Mouse (Mus musculus) intestine, embryonic 16.5 days (tissue): Measurements from ENCODE around the gene Selenbp2. TPM values are rescaled to one million over a fixed set of nuclear protein-coding genes. Genes with fewer than 3 reads are reported as not detected.
A peak's percentile ranks its signal among the peaks of the same experiment; 100 is the strongest.
"Not testable (repeated sequence)": the region's sequence is repeated elsewhere in the genome, so short reads cannot be mapped to it uniquely, and the experiment has no call there.

ENCODE experiments used
- ATAC-seq: fragments of 200-750 bp; cut with Nextera tagmentation; 2 replicates; pipeline ENCODE4 v1.8.0; 2017; ENCODE audit warnings: moderate TSS enrichment, moderate library complexity
- H3K27ac ChIP-seq: fragments of 300-500 bp; sonication (generic); 2 replicates; pipeline ENCODE4 v1.5.1; 2014; ENCODE audit warnings: mild to moderate bottlenecking, low read length
- H3K27me3 ChIP-seq: fragments of 300-500 bp; sonication (generic); replicated peaks from 2 replicates; pipeline ENCODE4 v1.6.1; 2014; ENCODE audit warnings: low read length, control low read depth, mixed read lengths; ENCODE audit not compliant: control insufficient read depth, insufficient read depth
- H3K36me3 ChIP-seq: fragments of 300-500 bp; sonication (generic); 2 replicates; pipeline ENCODE4 v1.6.1; 2014; ENCODE audit warnings: low read length, control low read depth; ENCODE audit not compliant: control insufficient read depth, insufficient read depth
- H3K4me1 ChIP-seq: fragments of 300-500 bp; sonication (generic); 2 replicates; pipeline ENCODE4 v1.6.1; 2014; ENCODE audit warnings: low read length, control low read depth, mixed read lengths; ENCODE audit not compliant: control insufficient read depth, insufficient read depth
- H3K4me2 ChIP-seq: fragments of 300-500 bp; sonication (generic); 2 replicates; pipeline ENCODE4 v1.6.1; 2014; ENCODE audit warnings: low read depth, low read length, control low read depth
- H3K4me3 ChIP-seq: fragments of 300-500 bp; sonication (generic); 2 replicates; pipeline ENCODE4 v1.5.1; 2014; ENCODE audit warnings: mild to moderate bottlenecking, low read length
- H3K9ac ChIP-seq: fragments of 300-500 bp; sonication (generic); 2 replicates; pipeline ENCODE4 v1.6.1; 2014; ENCODE audit warnings: low read depth, low read length
- H3K9me3 ChIP-seq: fragments of 300-500 bp; sonication (generic); 2 replicates; pipeline ENCODE4 v1.6.1; 2016; ENCODE audit warnings: low read length, control low read depth; ENCODE audit not compliant: control insufficient read depth
- WGBS: fragments of 180-500 bp; shearing (Covaris S2); extraction: QIAGEN DNeasy Blood & Tissue Kit; methylation state at CpG from one replicate; pipeline ENCODE4 v1.1.7; 2014; 5-methylcytosine and 5-hydroxymethylcytosine counted together
- polyA plus RNA-seq: library from polyadenylated mRNA; unstranded; fragments of >200 nt; fragmentation: Nextera tagmentation; extraction: Ambion mirVana; gene quantifications from 2 replicates; pipeline ENCODE4 v1.2.1, GENCODE M21; 2015

Selenbp2 gene
- polyA plus RNA-seq, 1 experiment from 2014 or later = 7.0 TPM

GRCm38 (mm10) chr3:94665060-94665802 is 28.1 kb upstream of the Selenbp2 start:
- 76% methylated on average over 3 of the region's 5 CpGs for WGBS
- not testable (repeated sequence) for H3K4me3 ChIP-seq, H3K4me1 ChIP-seq, H3K9me3 ChIP-seq, H3K27me3 ChIP-seq, H3K9ac ChIP-seq, H3K4me2 ChIP-seq, H3K36me3 ChIP-seq, H3K27ac ChIP-seq
- peak; percentile 29; the same call in 1 of the 2 replicates for ATAC-seq

GRCm38 (mm10) chr3:94665896-94666295 is 27.5 kb upstream of the Selenbp2 start:
- H3K4me3 ChIP-seq, H3K9ac ChIP-seq, H3K36me3 ChIP-seq, H3K27ac ChIP-seq, H3K4me2 ChIP-seq, H3K4me1 ChIP-seq, H3K9me3 ChIP-seq, H3K27me3 ChIP-seq: not testable (repeated sequence)
- WGBS = 16% methylated on average over 7 of the region's 7 CpGs
- peak; percentile 39 for ATAC-seq

GRCm38 (mm10) chr3:94675101-94675500 is 18.3 kb upstream of the Selenbp2 start:
- not testable (repeated sequence) for H3K4me1 ChIP-seq, ATAC-seq, H3K4me2 ChIP-seq

GRCm38 (mm10) chr3:94679351-94679841 is 14.0 kb upstream of the Selenbp2 start:
- Histone ChIP-seq H3K36me3 (no peaks in the 10 kb centered on the region), H3K4me2 (no peak overlapping the region), H3K9ac (no peak overlapping the region), H3K4me1 (peaks cover 8% of the 10 kb centered on the region), H3K9me3 (no peaks in the 10 kb centered on the region), H3K27me3 (no peaks in the 10 kb centered on the region), H3K4me3 (no peak overlapping the region), H3K27ac (no peak overlapping the region)
- peak; percentile 37 for ATAC-seq
- WGBS = 68% methylated on average over 8 of the region's 8 CpGs

More at GRCm38 (mm10) chr3:94675101-94675500, 18.3 kb upstream of the Selenbp2 start:
- 67% methylated on average over 9 of the region's 9 CpGs for WGBS
- not testable (repeated sequence) for H3K36me3 ChIP-seq, H3K9ac ChIP-seq, H3K27ac ChIP-seq, H3K4me3 ChIP-seq, H3K27me3 ChIP-seq, H3K9me3 ChIP-seq

GRCm38 (mm10) chr3:94680032-94680431 is 13.3 kb upstream of the Selenbp2 start:
- not testable (repeated sequence) for H3K9ac ChIP-seq, H3K27ac ChIP-seq, H3K27me3 ChIP-seq, H3K4me1 ChIP-seq, H3K9me3 ChIP-seq, H3K4me2 ChIP-seq, ATAC-seq, H3K36me3 ChIP-seq, H3K4me3 ChIP-seq
- 87% methylated on average over 12 of the region's 12 CpGs for WGBS

- Histone ChIP-seq H3K4me2 (peak overlapping the region; percentile 35), H3K36me3 (no peaks in the 10 kb centered on the region), H3K4me3 (peak overlapping the region; percentile 12; the same call in 1 of the 2 replicates), H3K27ac (no peak overlapping the region), H3K9ac (no peak overlapping the region), H3K9me3 (no peaks in the 10 kb centered on the region), H3K27me3 (no peaks in the 10 kb centered on the region), H3K4me1 (peaks cover 8% of the 10 kb centered on the region)
- 69% methylated on average over 16 of the region's 16 CpGs for WGBS
- peak; percentile 77 for ATAC-seq
Observed at GRCm38 (mm10) chr3:94680783-94681182, 12.6 kb upstream of the Selenbp2 start.

GRCm38 (mm10) chr3:94683646-94684045 is 9.7 kb upstream of the Selenbp2 start:
- 76% methylated on average over 6 of the region's 6 CpGs for WGBS
- Histone ChIP-seq H3K4me3 (no peak overlapping the region), H3K36me3 (no peaks in the 10 kb centered on the region), H3K4me1 (peaks cover 8% of the 10 kb centered on the region), H3K9ac (no peak overlapping the region), H3K9me3 (no peaks in the 10 kb centered on the region), H3K27me3 (no peaks in the 10 kb centered on the region), H3K4me2 (no peak overlapping the region), H3K27ac (no peak overlapping the region)
- ATAC-seq = no peak

DNA sequence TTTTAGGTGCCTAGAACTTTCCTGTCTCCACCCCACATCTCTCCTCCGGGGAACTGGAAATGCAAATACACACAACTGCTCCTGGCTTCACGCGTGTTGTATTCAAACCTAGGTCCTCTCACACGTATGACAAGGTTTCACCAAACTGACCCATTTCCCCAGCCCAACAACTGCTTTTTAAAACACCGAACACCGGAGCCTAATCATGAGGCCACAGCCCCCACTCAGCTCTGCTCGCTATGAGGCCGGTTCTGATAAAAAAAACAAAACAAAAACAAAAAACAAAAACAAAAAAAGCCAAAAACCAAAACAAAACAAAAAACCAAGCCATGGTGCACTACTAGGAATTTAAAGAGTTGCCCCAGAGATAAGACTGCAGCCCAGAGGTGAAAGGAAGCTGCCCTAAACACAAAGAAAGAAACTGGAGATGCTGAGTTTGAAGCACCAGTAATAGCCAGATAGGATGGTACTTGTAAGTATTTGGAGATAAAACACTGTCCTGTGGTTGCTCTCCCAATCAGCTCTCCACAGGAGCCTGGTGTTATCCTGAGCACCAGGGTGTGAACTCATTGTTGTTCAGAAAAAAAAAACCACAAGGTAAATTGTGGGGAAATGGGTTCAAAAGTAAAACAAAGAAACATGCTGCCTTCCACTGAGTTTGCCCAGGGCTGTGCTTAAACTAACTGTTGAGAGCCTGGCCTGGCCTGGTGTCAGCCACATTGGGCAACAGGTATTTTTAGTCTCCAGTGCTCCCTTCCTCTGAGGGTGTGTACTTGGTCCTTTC is 7.2 kb upstream of the Selenbp2 start:
- not testable (repeated sequence) for H3K4me1 ChIP-seq, H3K4me2 ChIP-seq, H3K9ac ChIP-seq, H3K27ac ChIP-seq, ATAC-seq, H3K9me3 ChIP-seq, H3K36me3 ChIP-seq, H3K27me3 ChIP-seq, H3K4me3 ChIP-seq
- WGBS = 95% methylated on average over 8 of the region's 8 CpGs

GRCm38 (mm10) chr3:94688698-94689097 is 4.7 kb upstream of the Selenbp2 start:
- not testable (repeated sequence) for H3K9me3 ChIP-seq, ATAC-seq, H3K36me3 ChIP-seq, H3K4me1 ChIP-seq, H3K27me3 ChIP-seq, H3K4me2 ChIP-seq, H3K9ac ChIP-seq, H3K27ac ChIP-seq, H3K4me3 ChIP-seq
- 93% methylated on average over 3 of the region's 3 CpGs for WGBS
